Mouse (Mus musculus): ENCODE results near the gene Hbp1. TPM values are rescaled to one million over a fixed set of nuclear protein-coding genes. Genes with fewer than 3 reads are reported as not detected.
A peak's percentile ranks its signal among the peaks of the same experiment; 100 is the strongest.

The Hbp1 gene
- total and polyA plus RNA-seq, 2 experiments from 2014 or later = 38.5 to 48.4 TPM

GRCm38 (mm10) chr12:31925343-31925742 lies 25.0 kb downstream of the Hbp1 start:
- Histone ChIP-seq H3K36me3 (ENCODE audit: insufficient read depth) (peaks cover 43% of the 10 kb centered on the region), H3K9me3 (ENCODE audit: low read length) (no peaks in the 10 kb centered on the region), H3K27ac (ENCODE audit: low read depth, low read length) (no peak overlapping the region), H3K27me3 (ENCODE audit: insufficient read depth, low read length) (no peaks in the 10 kb centered on the region), H3K4me3 (ENCODE audit: low read depth, low read length) (no peak overlapping the region), H3K9ac (no peak overlapping the region), H3K4me2 (ENCODE audit: low read depth) (no peak overlapping the region), H3K4me1 (ENCODE audit: insufficient read depth) (no peaks in the 10 kb centered on the region)
- WGBS = 65% methylated on average over 6 of the region's 6 CpGs
- TF ChIP-seq CTCF (IDR thresholded peaks at IDR 0.05; ENCODE audit: low read depth) = no peak
- ATAC-seq = no peak
- DNase-seq = no peak

DNA sequence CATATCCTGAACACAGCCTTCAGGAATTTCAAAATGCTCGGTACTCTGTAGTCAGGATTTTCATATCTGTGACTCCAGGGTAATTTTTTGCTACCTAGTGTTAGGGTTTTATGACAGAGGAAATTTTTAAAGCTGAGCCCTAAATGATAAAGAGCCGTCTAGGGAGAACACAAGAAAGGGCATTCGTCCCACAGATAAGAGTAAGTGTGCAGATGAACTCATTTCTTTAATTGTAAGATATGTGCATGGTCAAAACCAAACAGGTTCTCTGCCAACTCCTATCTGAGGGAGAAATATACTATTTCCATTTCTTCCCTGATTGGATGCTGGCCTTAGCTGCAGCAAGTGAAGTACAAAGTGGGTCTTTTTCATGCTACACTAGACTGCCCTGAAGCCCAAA lies 26.2 kb downstream of the Hbp1 start:
- no peak overlapping the region for H3K4me2 ChIP-seq (ENCODE audit: low read depth)
- no peak for ATAC-seq
- H3K36me3 ChIP-seq (ENCODE audit: insufficient read depth) = peaks cover 38% of the 10 kb centered on the region
- H3K27ac ChIP-seq (ENCODE audit: low read depth, low read length) = no peak overlapping the region
- WGBS = 92% methylated on average over 3 of the region's 3 CpGs
- H3K27me3 ChIP-seq (ENCODE audit: insufficient read depth, low read length) = no peaks in the 10 kb centered on the region
- TF ChIP-seq CTCF (IDR thresholded peaks at IDR 0.05; ENCODE audit: low read depth) = no peak
- H3K4me1 ChIP-seq (ENCODE audit: insufficient read depth) = no peaks in the 10 kb centered on the region
- no peak overlapping the region for H3K4me3 ChIP-seq (ENCODE audit: low read depth, low read length)
- no peak for DNase-seq
- H3K9ac ChIP-seq = no peak overlapping the region
- no peaks in the 10 kb centered on the region for H3K9me3 ChIP-seq (ENCODE audit: low read length)

- 87% methylated on average over 18 of the region's 18 CpGs for WGBS
- no peak for TF ChIP-seq CTCF (IDR thresholded peaks at IDR 0.05; ENCODE audit: low read depth)
- peaks cover 21% of the 10 kb centered on the region for H3K36me3 ChIP-seq (ENCODE audit: insufficient read depth)
- no peaks in the 10 kb centered on the region for H3K9me3 ChIP-seq (ENCODE audit: low read length)
- DNase-seq = no peak
- no peaks in the 10 kb centered on the region for H3K27me3 ChIP-seq (ENCODE audit: insufficient read depth, low read length)
- H3K4me3 ChIP-seq (ENCODE audit: low read depth, low read length) = no peak overlapping the region
- H3K9ac ChIP-seq = no peak overlapping the region
- H3K4me2 ChIP-seq (ENCODE audit: low read depth) = no peak overlapping the region
- H3K4me1 ChIP-seq (ENCODE audit: insufficient read depth) = no peaks in the 10 kb centered on the region
- no peak overlapping the region for H3K27ac ChIP-seq (ENCODE audit: low read depth, low read length)
- no peak for ATAC-seq
These were observed 29.6 kb downstream of the Hbp1 start for GRCm38 (mm10) chr12:31920464-31921405.

- no peak for DNase-seq
- peaks cover 5% of the 10 kb centered on the region; the same call in 1 of the 2 replicates for H3K36me3 ChIP-seq (ENCODE audit: insufficient read depth)
- no peaks in the 10 kb centered on the region for H3K9me3 ChIP-seq (ENCODE audit: low read length)
These were observed 33.1 kb downstream of the Hbp1 start for GRCm38 (mm10) chr12:31917245-31917644.

GRCm38 (mm10) chr12:31916691-31917090 lies 33.6 kb downstream of the Hbp1 start:
- ATAC-seq (no peak), DNase-seq (no peak)
- Histone ChIP-seq H3K9ac (no peak overlapping the region), H3K27me3 (ENCODE audit: insufficient read depth, low read length) (no peaks in the 10 kb centered on the region), H3K4me2 (ENCODE audit: low read depth) (no peak overlapping the region), H3K4me1 (ENCODE audit: insufficient read depth) (no peaks in the 10 kb centered on the region), H3K27ac (ENCODE audit: low read depth, low read length) (no peak overlapping the region), H3K4me3 (ENCODE audit: low read depth, low read length) (no peak overlapping the region), H3K9me3 (ENCODE audit: low read length) (no peaks in the 10 kb centered on the region), H3K36me3 (ENCODE audit: insufficient read depth) (peaks cover 5% of the 10 kb centered on the region; the same call in 1 of the 2 replicates)
- whole genome bisulfite sequencing = 95% methylated on average over 5 of the region's 5 CpGs
- no peak for TF ChIP-seq CTCF (IDR thresholded peaks at IDR 0.05; ENCODE audit: low read depth)

More at GRCm38 (mm10) chr12:31917245-31917644, 33.1 kb downstream of the Hbp1 start:
- H3K9ac ChIP-seq = no peak overlapping the region
- H3K4me1 ChIP-seq (ENCODE audit: insufficient read depth) = no peaks in the 10 kb centered on the region
- TF ChIP-seq CTCF (IDR thresholded peaks at IDR 0.05; ENCODE audit: low read depth) = no peak
- no peak overlapping the region for H3K4me3 ChIP-seq (ENCODE audit: low read depth, low read length)
- WGBS = 76% methylated on average over 5 of the region's 5 CpGs
- no peaks in the 10 kb centered on the region for H3K27me3 ChIP-seq (ENCODE audit: insufficient read depth, low read length)
- H3K27ac ChIP-seq (ENCODE audit: low read depth, low read length) = no peak overlapping the region
- H3K4me2 ChIP-seq (ENCODE audit: low read depth) = no peak overlapping the region
- peak; percentile 55 for ATAC-seq

DNA sequence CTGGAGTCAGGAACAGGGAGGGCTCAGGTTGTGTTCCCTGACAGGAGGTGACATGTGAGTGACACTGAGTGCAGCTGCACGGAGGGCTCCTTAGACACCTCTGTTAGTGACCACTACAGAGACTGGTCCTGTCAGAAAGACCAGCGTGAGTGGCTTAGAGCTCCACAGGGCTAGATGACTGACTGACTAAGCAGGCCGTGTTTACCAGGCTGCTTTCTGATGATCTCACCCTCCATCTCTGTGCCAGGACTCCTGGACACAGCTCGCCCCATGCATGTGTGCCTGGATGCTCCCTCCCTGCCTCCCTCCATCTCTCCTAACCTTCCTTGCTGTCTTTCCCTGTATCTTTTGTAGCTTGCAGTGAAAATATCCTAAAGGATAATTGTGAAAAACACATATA lies 36.7 kb downstream of the Hbp1 start:
- Histone ChIP-seq H3K4me2 (ENCODE audit: low read depth) (no peak overlapping the region), H3K4me1 (ENCODE audit: insufficient read depth) (no peaks in the 10 kb centered on the region), H3K9ac (no peak overlapping the region), H3K9me3 (ENCODE audit: low read length) (no peaks in the 10 kb centered on the region), H3K27ac (ENCODE audit: low read depth, low read length) (no peak overlapping the region), H3K36me3 (ENCODE audit: insufficient read depth) (no peaks in the 10 kb centered on the region), H3K27me3 (ENCODE audit: insufficient read depth, low read length) (no peaks in the 10 kb centered on the region), H3K4me3 (ENCODE audit: low read depth, low read length) (no peak overlapping the region)
- no peak for TF ChIP-seq CTCF (IDR thresholded peaks at IDR 0.05; ENCODE audit: low read depth)
- ATAC-seq (peak; percentile 50; the same call in 1 of the 2 replicates), DNase-seq (no peak)
- WGBS = 44% methylated on average over 4 of the region's 4 CpGs

GRCm38 (mm10) chr12:31912966-31913551 lies 37.3 kb downstream of the Hbp1 start:
- no peak for DNase-seq
- H3K9me3 ChIP-seq (ENCODE audit: low read length) = no peaks in the 10 kb centered on the region
- H3K27ac ChIP-seq (ENCODE audit: low read depth, low read length) = no peak overlapping the region
- no peak overlapping the region for H3K4me3 ChIP-seq (ENCODE audit: low read depth, low read length)
- 0 out of 2 replicates have a peak, but pooled peaks have one; percentile 1 for ATAC-seq
- TF ChIP-seq CTCF (IDR thresholded peaks at IDR 0.05; ENCODE audit: low read depth) = no peak
- H3K4me1 ChIP-seq (ENCODE audit: insufficient read depth) = no peaks in the 10 kb centered on the region
- H3K9ac ChIP-seq = no peak overlapping the region
- H3K27me3 ChIP-seq (ENCODE audit: insufficient read depth, low read length) = no peaks in the 10 kb centered on the region
- no peaks in the 10 kb centered on the region for H3K36me3 ChIP-seq (ENCODE audit: insufficient read depth)
- no peak overlapping the region for H3K4me2 ChIP-seq (ENCODE audit: low read depth)
- WGBS = 83% methylated on average over 6 of the region's 6 CpGs

Data from forebrain, postnatal 0 days (tissue).